ENCODE assay signal across 22 mouse cellular contexts in genomic region chr13:48829780-48830179, GRCm38 (mm10). TPM values are rescaled to one million over a fixed set of nuclear protein-coding genes. Genes with fewer than 3 reads are reported as not detected.
DNase-seq lines count a peak whose midpoint lies in the region; ATAC-seq and TF ChIP-seq lines count a peak whose summit lies in the region.
"Had no signal": no experiment of that assay in that cellular context is flagged by ENCODE, and none has a peak within 500 bp of the region (broad histone marks: within the 10 kb centered on the region; RNA-seq: fewer than 3 reads in every experiment).

No protein-coding gene starts in this region.

- no peak overlapping the region for H3K9ac ChIP-seq in forebrain, embryonic 14.5 days (ENCODE audit: low read length)
- H3K9ac ChIP-seq in forebrain, embryonic 11.5 days (ENCODE audit: low read length): no peak overlapping the region
- H3K9ac ChIP-seq in hindbrain, postnatal 0 days (replicated peaks; ENCODE audit: low read length): no peak overlapping the region
- no peak overlapping the region for H3K9ac ChIP-seq in hindbrain, embryonic 16.5 days (ENCODE audit: low read depth, low read length)
- H3K9ac ChIP-seq: embryonic facial prominence, embryonic 12.5 days; embryonic facial prominence, embryonic 15.5 days; heart, embryonic 13.5 days had no signal

- H3K4me3 ChIP-seq in forebrain, embryonic 14.5 days (ENCODE audit: low read depth, low read length): no peak overlapping the region
- no peak overlapping the region for H3K4me3 ChIP-seq in forebrain, embryonic 11.5 days (ENCODE audit: low read depth, low read length)
- no peak overlapping the region for H3K4me3 ChIP-seq in hindbrain, postnatal 0 days (ENCODE audit: low read length)
- no peak overlapping the region for H3K4me3 ChIP-seq in hindbrain, embryonic 16.5 days (ENCODE audit: low read length)
- H3K4me3 ChIP-seq: embryonic facial prominence, embryonic 12.5 days; embryonic facial prominence, embryonic 15.5 days; heart, adult 2 months; heart, embryonic 10.5 days; heart, embryonic 13.5 days had no signal

- peaks cover 3% of the 10 kb centered on the region; the same call in 1 of the 2 replicates for H3K4me1 ChIP-seq in forebrain, embryonic 14.5 days (ENCODE audit: control insufficient read depth, insufficient read depth, low read length)
- no peaks in the 10 kb centered on the region for H3K4me1 ChIP-seq in forebrain, embryonic 11.5 days (replicated peaks; ENCODE audit: control insufficient read depth, insufficient read depth, low read length)
- H3K4me1 ChIP-seq in hindbrain, postnatal 0 days (ENCODE audit: insufficient read depth, low read length): no peaks in the 10 kb centered on the region
- no peaks in the 10 kb centered on the region; the same call in 1 of the 2 replicates for H3K4me1 ChIP-seq in hindbrain, embryonic 16.5 days (ENCODE audit: control insufficient read depth, insufficient read depth, low read depth, low read length)
- H3K4me1 ChIP-seq: embryonic facial prominence, embryonic 12.5 days; embryonic facial prominence, embryonic 15.5 days; heart, embryonic 13.5 days had no signal

- no peaks in the 10 kb centered on the region for H3K27me3 ChIP-seq in forebrain, embryonic 14.5 days (replicated peaks; ENCODE audit: control insufficient read depth, insufficient read depth, low read length)
- no peaks in the 10 kb centered on the region for H3K27me3 ChIP-seq in forebrain, embryonic 11.5 days (ENCODE audit: control insufficient read depth, insufficient read depth, low read length)
- no peaks in the 10 kb centered on the region for H3K27me3 ChIP-seq in hindbrain, postnatal 0 days (ENCODE audit: insufficient read depth, low read length)
- no peaks in the 10 kb centered on the region for H3K27me3 ChIP-seq in hindbrain, embryonic 16.5 days (replicated peaks; ENCODE audit: control insufficient read depth, insufficient read depth, low read length)
- H3K27me3 ChIP-seq: embryonic facial prominence, embryonic 12.5 days; embryonic facial prominence, embryonic 15.5 days; heart, embryonic 13.5 days had no signal

- 76% methylated on average over 4 of the region's 4 CpGs for WGBS in forebrain, embryonic 14.5 days
- 86% methylated on average over 4 of the region's 4 CpGs for WGBS in forebrain, embryonic 11.5 days
- whole genome bisulfite sequencing in hindbrain, postnatal 0 days: 74% methylated on average over 4 of the region's 4 CpGs
- WGBS in hindbrain, embryonic 16.5 days: 76% methylated on average over 4 of the region's 4 CpGs

- H3K36me3 ChIP-seq in forebrain, embryonic 14.5 days (ENCODE audit: control insufficient read depth, insufficient read depth, low read length): peaks cover 53% of the 10 kb centered on the region
- peaks cover 19% of the 10 kb centered on the region; the same call in 1 of the 2 replicates for H3K36me3 ChIP-seq in forebrain, embryonic 11.5 days (ENCODE audit: control insufficient read depth, insufficient read depth, low read length)
- peaks cover 37% of the 10 kb centered on the region; the same call in 1 of the 2 replicates for H3K36me3 ChIP-seq in hindbrain, postnatal 0 days (ENCODE audit: insufficient read depth, low read length)
- H3K36me3 ChIP-seq in hindbrain, embryonic 16.5 days (ENCODE audit: control insufficient read depth, insufficient read depth, low read length): peaks cover 24% of the 10 kb centered on the region

- no peak overlapping the region for H3K27ac ChIP-seq in forebrain, embryonic 14.5 days (ENCODE audit: low read depth, low read length)
- H3K27ac ChIP-seq in forebrain, embryonic 11.5 days (ENCODE audit: low read depth, low read length): no peak overlapping the region
- no peak overlapping the region for H3K27ac ChIP-seq in hindbrain, postnatal 0 days
- no peak overlapping the region for H3K27ac ChIP-seq in hindbrain, embryonic 16.5 days (ENCODE audit: low read depth, low read length)
- H3K27ac ChIP-seq: embryonic facial prominence, embryonic 12.5 days; embryonic facial prominence, embryonic 15.5 days; heart, adult 2 months; heart, embryonic 10.5 days; heart, embryonic 13.5 days had no signal

- no peaks in the 10 kb centered on the region for H3K9me3 ChIP-seq in forebrain, embryonic 14.5 days (replicated peaks; ENCODE audit: control insufficient read depth, low read length)
- no peaks in the 10 kb centered on the region for H3K9me3 ChIP-seq in forebrain, embryonic 11.5 days (ENCODE audit: control insufficient read depth, low read length)
- H3K9me3 ChIP-seq in hindbrain, postnatal 0 days (ENCODE audit: low read length): no peaks in the 10 kb centered on the region
- H3K9me3 ChIP-seq in hindbrain, embryonic 16.5 days (ENCODE audit: control insufficient read depth, low read length): no peaks in the 10 kb centered on the region
- H3K9me3 ChIP-seq: embryonic facial prominence, embryonic 12.5 days; embryonic facial prominence, embryonic 15.5 days; heart, embryonic 10.5 days; heart, embryonic 13.5 days had no signal

- ATAC-seq in forebrain, embryonic 14.5 days: peak; percentile 60; the same call in 1 of the 2 replicates
- ATAC-seq in forebrain, embryonic 11.5 days (replicated peaks; ENCODE audit: low FRiP score): no peak
- no peak for ATAC-seq in hindbrain, postnatal 0 days
- ATAC-seq in hindbrain, embryonic 16.5 days: no peak
- ATAC-seq: activated CD4-positive, CD25-positive, alpha-beta regulatory T cell, adult 4 months; intestine, postnatal 0 days had no signal

- DNase-seq in adrenal gland, postnatal 14 days: peak; percentile 21
- no peak for DNase-seq in adrenal gland, adult 2 months
- peak; percentile 71 for DNase-seq in forebrain, embryonic 14.5 days (ENCODE audit: low spot score)
- DNase-seq in forebrain, embryonic 11.5 days (ENCODE audit: low spot score): no peak
- peak; percentile 28 for DNase-seq in hindbrain, postnatal 0 days (ENCODE audit: low spot score)
- DNase-seq in urinary bladder, adult 18-20 months (ENCODE audit: low spot score in 2 of 2): no peak
- DNase-seq: adrenal gland, postnatal 10 days; cerebellum, adult 11-12 months; cerebellum, adult 8-10 months; gastrocnemius, postnatal 10 days; gastrocnemius, postnatal 36 days; heart, adult 2 months; heart, postnatal 14 days; heart, postnatal 4 days; kidney, adult 2 months had no signal

- TF ChIP-seq CTCF in hindbrain, postnatal 0 days (IDR thresholded peaks at IDR 0.05; ENCODE audit: low read depth): no peak

- no peak overlapping the region for H3K4me2 ChIP-seq in forebrain, embryonic 14.5 days (ENCODE audit: low read length)
- H3K4me2 ChIP-seq in forebrain, embryonic 11.5 days (ENCODE audit: low read depth, low read length, severe bottlenecking): no peak overlapping the region
- no peak overlapping the region for H3K4me2 ChIP-seq in hindbrain, postnatal 0 days (ENCODE audit: low read depth, low read length)
- H3K4me2 ChIP-seq in hindbrain, embryonic 16.5 days (ENCODE audit: low read length): no peak overlapping the region
- H3K4me2 ChIP-seq: embryonic facial prominence, embryonic 12.5 days; embryonic facial prominence, embryonic 15.5 days; heart, embryonic 13.5 days had no signal

RNA-seq across cellular contexts. Expression of gene Phf2, which starts 41.1 kb away (rescaled TPM):
- 39.4 and 43.0 TPM in 2 replicates for total RNA-seq in adrenal gland, postnatal 14 days (2021)
- total RNA-seq in adrenal gland, adult 2 months (2021): 10 to 100 TPM; 41.2 to 42.9 TPM
- 19.5 and 22.2 TPM in 2 replicates for polyA plus RNA-seq in adrenal gland, adult 2 months (2012; rRNA removed)
- polyA plus RNA-seq in forebrain, embryonic 14.5 days (2014; fragmentation: Nextera tagmentation; extraction: Ambion mirVana): 10.6 and 11.3 TPM in 2 replicates
- polyA plus RNA-seq in forebrain, embryonic 11.5 days (2014; fragmentation: Nextera tagmentation; extraction: Ambion mirVana): 14.3 and 14.6 TPM in 2 replicates
- total RNA-seq in hindbrain, postnatal 0 days (2014; rRNA removed): 24.2 and 25.0 TPM in 2 replicates
- 4.7 and 4.8 TPM in 2 replicates for polyA plus RNA-seq in hindbrain, postnatal 0 days (2015; fragmentation: Nextera tagmentation; extraction: Ambion mirVana)
- polyA plus RNA-seq in hindbrain, embryonic 16.5 days (2015; fragmentation: Nextera tagmentation; extraction: Ambion mirVana): 6.1 and 7.2 TPM in 2 replicates

Comparison
In these comparisons a context has a peak if more than half of its experiments do, and no peak if none do; other contexts are left out.
1. DNase-seq: peak in adrenal gland, postnatal 14 days (single experiment), forebrain, embryonic 14.5 days (single experiment) and hindbrain, postnatal 0 days (single experiment); none in adrenal gland, adult 2 months (single experiment), forebrain, embryonic 11.5 days (single experiment) and urinary bladder, adult 18-20 months (0 of 2).